Mouse (Mus musculus) thymus, postnatal 0 days (tissue): ENCODE measurements around the gene Taar7a. TPM values are rescaled to one million over a fixed set of nuclear protein-coding genes. Genes with fewer than 3 reads are reported as not detected.
A peak's percentile ranks its signal among the peaks of the same experiment; 100 is the strongest.

Experiments used
- DNase-seq: peaks from one replicate; pipeline ENCODE4 v3.0.0-alpha.2; 2015; ENCODE audit warnings: low spot score
- polyA plus RNA-seq: library from polyadenylated mRNA; unstranded; fragments of >200 nt; fragmentation: Nextera tagmentation; extraction: Ambion mirVana; gene quantifications from 2 replicates; pipeline ENCODE4 v1.2.1, GENCODE M21; 2015

The Taar7a gene
- polyA plus RNA-seq = not detected in 2 replicates

GRCm38 (mm10) chr10:23993381-23993780, at the start of gene Taar7a:
Gene Taar7a (minus strand): TSS chr10:23993481.
- no peak for DNase-seq

GRCm38 (mm10) chr10:24040120-24040869, 47.0 kb upstream of the Taar7a start:
- no peak for DNase-seq

- DNase-seq = no peak
Measured at GRCm38 (mm10) chr10:24037314-24037713, 44.0 kb upstream of the Taar7a start, which contains the start of gene Taar7e. Gene Taar7e (plus strand): TSS chr10:24037614.

- no peak for DNase-seq
Measured at GRCm38 (mm10) chr10:24031347-24031746, 38.1 kb upstream of the Taar7a start.

- DNase-seq = no peak
Measured at GRCm38 (mm10) chr10:24026922-24027321, 33.6 kb upstream of the Taar7a start, which contains the start of gene Taar7d. Gene Taar7d (plus strand): TSS chr10:24027222.

GRCm38 (mm10) chr10:24008143-24008542, 14.9 kb upstream of the Taar7a start:
- no peak for DNase-seq

- no peak for DNase-seq
Measured at GRCm38 (mm10) chr10:24007034-24007433, 13.8 kb upstream of the Taar7a start.

- DNase-seq = no peak
Measured at GRCm38 (mm10) chr10:24006442-24006841, 13.2 kb upstream of the Taar7a start.

- DNase-seq = no peak
Measured at GRCm38 (mm10) chr10:23999639-24000038, 6.4 kb upstream of the Taar7a start, which contains the start of gene Taar7b. Gene Taar7b (plus strand): TSS chr10:23999939.

GRCm38 (mm10) chr10:23986419-23986818, 6.9 kb downstream of the Taar7a start:
- no peak for DNase-seq

GRCm38 (mm10) chr10:23985546-23985945, 7.7 kb downstream of the Taar7a start, which contains the start of gene Taar6:
Gene Taar6 (minus strand): TSS chr10:23985646.
- DNase-seq = no peak

- DNase-seq = peak; percentile 52
Measured at GRCm38 (mm10) chr10:23978901-23979705, 14.2 kb downstream of the Taar7a start.

- DNase-seq = no peak
Measured at GRCm38 (mm10) chr10:23977958-23978357, 15.3 kb downstream of the Taar7a start.

GRCm38 (mm10) chr10:23971256-23971655, 22.0 kb downstream of the Taar7a start:
- no peak for DNase-seq

- no peak for DNase-seq
Measured at GRCm38 (mm10) chr10:23970656-23971165, 22.6 kb downstream of the Taar7a start, which contains the start of gene Taar5. Gene Taar5 (plus strand): TSS chr10:23970706.

- peak; percentile 2 for DNase-seq
Measured at GRCm38 (mm10) chr10:23964921-23965610, 28.2 kb downstream of the Taar7a start.

- no peak for DNase-seq
Measured at GRCm38 (mm10) chr10:23963444-23963843, 29.8 kb downstream of the Taar7a start.

- no peak for DNase-seq
Measured at GRCm38 (mm10) chr10:23960444-23960915, 32.8 kb downstream of the Taar7a start, which contains the start of gene Taar4. Gene Taar4 (plus strand): TSS chr10:23960494.

GRCm38 (mm10) chr10:23959071-23959470, 34.2 kb downstream of the Taar7a start:
- no peak for DNase-seq

GRCm38 (mm10) chr10:23951714-23952113, 41.6 kb downstream of the Taar7a start:
- DNase-seq = no peak

- no peak for DNase-seq
Measured at GRCm38 (mm10) chr10:23949508-23950005, 43.7 kb downstream of the Taar7a start, which contains the start of gene Taar3. Gene Taar3 (plus strand): TSS chr10:23949558.
